Mouse (Mus musculus): ENCODE measurements around the gene R3hcc1l. TPM values are rescaled to one million over a fixed set of nuclear protein-coding genes. Genes with fewer than 3 reads are reported as not detected.

Gene R3hcc1l
- polyA plus RNA-seq, 1 experiment from 2014 or later, result 16.3 TPM

DNA sequence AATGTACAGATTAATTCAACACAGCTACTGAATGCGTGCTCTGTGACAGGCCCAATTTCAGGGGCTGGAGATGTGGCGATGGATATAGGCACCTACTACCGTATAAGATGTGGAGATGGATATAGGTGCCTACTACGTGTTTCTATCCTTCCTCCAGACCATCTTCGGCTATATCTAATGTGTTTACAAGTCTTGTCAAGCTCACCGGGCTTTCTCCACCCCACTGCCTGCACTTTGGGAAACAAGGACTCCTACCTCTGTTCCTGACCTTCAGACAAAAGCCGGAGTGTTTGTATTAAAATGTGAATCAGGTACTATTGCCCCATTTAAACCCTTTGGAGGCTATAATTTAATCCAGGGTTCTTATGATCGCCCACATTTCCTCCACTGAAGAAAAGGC lies 2.4 kb upstream of the R3hcc1l start:
- Histone ChIP-seq H3K27me3 (no peaks in the 10 kb centered on the region), H3K4me2 (replicated peaks) (no peak overlapping the region), H3K4me1 (peaks cover 9% of the 10 kb centered on the region), H3K27ac (replicated peaks) (no peak overlapping the region), H3K36me3 (no peaks in the 10 kb centered on the region), H3K9ac (replicated peaks) (no peak overlapping the region), H3K9me3 (no peaks in the 10 kb centered on the region), H3K4me3 (no peak overlapping the region)
- ATAC-seq (replicated peaks), result no peak
- 89% methylated on average over 8 of the region's 8 CpGs for WGBS

DNA sequence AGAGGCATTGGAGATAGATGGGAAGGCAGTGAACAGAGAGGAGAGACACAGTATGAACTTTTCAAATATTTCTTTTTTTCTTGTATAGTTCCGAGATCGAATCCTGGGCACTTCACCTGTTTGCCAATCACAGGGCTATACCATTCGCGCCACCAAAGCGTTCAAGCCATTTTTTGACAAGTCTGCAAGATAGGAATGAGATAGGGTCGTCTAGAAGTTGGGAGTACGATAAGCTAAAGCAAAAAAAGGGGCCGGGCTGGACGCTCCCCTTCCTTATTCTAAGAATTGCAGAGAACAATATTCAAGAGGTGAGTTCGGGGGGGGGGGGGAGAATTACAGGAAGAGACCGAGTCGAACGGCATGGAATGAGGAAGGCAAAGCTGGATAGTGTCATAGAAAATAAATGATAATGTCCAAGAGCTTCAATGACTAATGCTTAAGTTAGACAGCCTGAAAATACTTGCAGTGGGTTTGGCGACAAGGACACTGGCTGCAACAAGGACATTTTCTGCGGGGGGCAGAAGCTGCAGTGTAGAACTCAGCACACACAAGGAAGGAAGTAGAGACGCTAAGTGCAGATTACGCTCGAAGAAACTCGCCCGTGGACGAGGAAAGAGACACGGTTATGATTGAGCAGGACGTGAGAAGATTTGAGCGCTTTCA lies 471 bp upstream of the R3hcc1l start:
- WGBS, result 26% methylated on average over 24 of the region's 24 CpGs

DNA sequence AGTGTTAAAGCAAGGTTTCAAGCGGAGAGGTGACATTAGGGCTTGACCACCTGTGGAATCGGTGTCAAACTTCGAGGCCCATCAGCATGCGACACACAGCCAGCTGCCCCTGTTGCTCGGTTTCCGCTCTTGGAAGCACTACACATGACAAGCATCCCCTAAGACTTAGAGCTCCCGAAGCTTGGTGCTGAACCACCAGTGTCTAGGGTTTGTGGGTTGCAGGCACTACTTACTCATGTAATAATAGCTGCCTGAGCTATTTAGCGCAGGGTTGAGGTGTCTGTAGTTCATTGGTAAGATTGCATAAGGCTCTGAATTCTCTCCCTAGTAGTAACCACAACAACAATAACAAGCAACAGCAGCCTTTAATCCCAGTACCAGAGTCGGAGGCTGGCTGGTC lies 1.2 kb downstream of the R3hcc1l start:
- H3K9ac ChIP-seq (replicated peaks), result peak overlapping the region; percentile 88; the same call in 1 of the 2 replicates

More for the DNA sequence above, 471 bp upstream of the R3hcc1l start:
- Histone ChIP-seq H3K9me3 (no peaks in the 10 kb centered on the region), H3K36me3 (no peaks in the 10 kb centered on the region), H3K4me2 (replicated peaks) (peak overlapping the region; percentile 63), H3K4me1 (peaks cover 11% of the 10 kb centered on the region), H3K27me3 (no peaks in the 10 kb centered on the region), H3K27ac (replicated peaks) (peak overlapping the region; percentile 74), H3K9ac (replicated peaks) (peak overlapping the region; percentile 88), H3K4me3 (peak overlapping the region; percentile 94)
- no peak; the same call in 1 of the 2 replicates for ATAC-seq (replicated peaks)

GRCm38 (mm10) chr19:42524703-42525102 lies 6.1 kb downstream of the R3hcc1l start:
- H3K27ac ChIP-seq (replicated peaks), result no peak overlapping the region
- H3K9ac ChIP-seq (replicated peaks), result no peak overlapping the region
- H3K9me3 ChIP-seq, result no peaks in the 10 kb centered on the region
- WGBS, result 95% methylated on average over 2 of the region's 2 CpGs
- H3K4me3 ChIP-seq, result no peak overlapping the region
- H3K27me3 ChIP-seq, result no peaks in the 10 kb centered on the region
- no peak overlapping the region for H3K4me2 ChIP-seq (replicated peaks)
- ATAC-seq (replicated peaks), result no peak
- peaks cover 6% of the 10 kb centered on the region for H3K4me1 ChIP-seq
- H3K36me3 ChIP-seq, result no peaks in the 10 kb centered on the region

More for the DNA sequence above, 1.2 kb downstream of the R3hcc1l start:
- WGBS, result 57% methylated on average over 9 of the region's 9 CpGs
- H3K4me2 ChIP-seq (replicated peaks), result peak overlapping the region; percentile 63
- H3K9me3 ChIP-seq, result no peaks in the 10 kb centered on the region
- peaks cover 11% of the 10 kb centered on the region for H3K4me1 ChIP-seq
- no peak for ATAC-seq (replicated peaks)
- H3K36me3 ChIP-seq, result no peaks in the 10 kb centered on the region
- peak overlapping the region; percentile 94 for H3K4me3 ChIP-seq
- no peak overlapping the region for H3K27ac ChIP-seq (replicated peaks)
- no peaks in the 10 kb centered on the region for H3K27me3 ChIP-seq

DNA sequence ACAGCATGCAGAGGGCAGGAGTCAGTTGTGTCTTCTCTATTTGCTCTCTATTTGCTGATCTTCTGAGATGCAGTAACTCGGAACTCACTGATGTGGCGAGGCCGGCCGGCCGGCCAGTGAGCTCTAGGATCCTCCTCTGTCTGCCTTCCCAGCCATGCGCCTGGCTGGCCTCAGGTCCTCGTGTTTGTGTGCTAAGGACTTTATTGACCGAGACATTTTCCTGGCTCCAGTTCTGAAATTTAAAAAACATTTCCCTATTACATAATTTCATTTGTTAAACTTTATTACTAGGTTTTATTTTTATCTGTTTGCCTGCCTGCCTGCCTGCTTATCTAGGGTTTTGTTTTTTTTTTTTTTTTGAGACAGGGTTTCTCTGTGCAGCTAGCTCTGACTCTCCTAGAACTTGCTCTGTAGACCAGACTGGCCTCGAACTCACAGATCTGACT lies 11.5 kb downstream of the R3hcc1l start:
- Histone ChIP-seq H3K4me1 (no peaks in the 10 kb centered on the region), H3K36me3 (no peaks in the 10 kb centered on the region), H3K9me3 (no peaks in the 10 kb centered on the region), H3K9ac (replicated peaks) (no peak overlapping the region), H3K27ac (replicated peaks) (no peak overlapping the region), H3K4me3 (no peak overlapping the region), H3K4me2 (replicated peaks) (no peak overlapping the region), H3K27me3 (no peaks in the 10 kb centered on the region)
- 83% methylated on average over 9 of the region's 9 CpGs for WGBS
- ATAC-seq (replicated peaks), result no peak

GRCm38 (mm10) chr19:42534427-42534826 lies 15.9 kb downstream of the R3hcc1l start:
- Histone ChIP-seq H3K4me2 (replicated peaks) (no peak overlapping the region), H3K36me3 (no peaks in the 10 kb centered on the region), H3K27ac (replicated peaks) (no peak overlapping the region), H3K9ac (replicated peaks) (no peak overlapping the region), H3K4me3 (no peak overlapping the region), H3K9me3 (no peaks in the 10 kb centered on the region), H3K4me1 (no peaks in the 10 kb centered on the region), H3K27me3 (no peaks in the 10 kb centered on the region)
- no peak for ATAC-seq (replicated peaks)
- WGBS, result 92% methylated on average over 3 of the region's 3 CpGs

- 98% methylated on average over 1 of the region's 1 CpGs for WGBS
Measured at GRCm38 (mm10) chr19:42537600-42537999, 19.0 kb downstream of the R3hcc1l start.

DNA sequence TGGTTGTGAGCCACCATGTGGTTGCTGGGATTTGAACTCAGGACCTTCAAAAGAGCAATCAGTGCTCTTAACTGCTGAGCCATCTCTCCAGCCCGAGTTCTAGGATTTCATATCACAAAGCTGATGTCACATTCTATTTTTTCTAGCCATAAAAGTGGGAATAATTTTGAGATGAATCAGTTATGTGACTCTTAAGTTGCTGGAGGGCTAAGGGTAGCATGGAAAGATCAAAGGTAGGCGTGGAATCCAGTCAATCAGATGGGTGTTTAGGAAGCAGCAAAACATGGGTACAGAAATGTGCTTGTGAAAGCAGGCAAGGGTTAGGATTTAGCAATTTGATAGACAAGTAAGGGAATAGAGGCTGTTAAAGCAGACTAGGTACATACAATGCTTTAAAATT lies 20.4 kb downstream of the R3hcc1l start:
- Histone ChIP-seq H3K36me3 (no peaks in the 10 kb centered on the region), H3K9ac (replicated peaks) (no peak overlapping the region), H3K4me3 (no peak overlapping the region)

More at GRCm38 (mm10) chr19:42537600-42537999, 19.0 kb downstream of the R3hcc1l start:
- Histone ChIP-seq H3K4me1 (no peaks in the 10 kb centered on the region), H3K9ac (replicated peaks) (no peak overlapping the region), H3K27me3 (no peaks in the 10 kb centered on the region), H3K9me3 (no peaks in the 10 kb centered on the region), H3K27ac (replicated peaks) (no peak overlapping the region), H3K4me2 (replicated peaks) (no peak overlapping the region), H3K36me3 (no peaks in the 10 kb centered on the region), H3K4me3 (no peak overlapping the region)
- ATAC-seq (replicated peaks), result no peak

DNA sequence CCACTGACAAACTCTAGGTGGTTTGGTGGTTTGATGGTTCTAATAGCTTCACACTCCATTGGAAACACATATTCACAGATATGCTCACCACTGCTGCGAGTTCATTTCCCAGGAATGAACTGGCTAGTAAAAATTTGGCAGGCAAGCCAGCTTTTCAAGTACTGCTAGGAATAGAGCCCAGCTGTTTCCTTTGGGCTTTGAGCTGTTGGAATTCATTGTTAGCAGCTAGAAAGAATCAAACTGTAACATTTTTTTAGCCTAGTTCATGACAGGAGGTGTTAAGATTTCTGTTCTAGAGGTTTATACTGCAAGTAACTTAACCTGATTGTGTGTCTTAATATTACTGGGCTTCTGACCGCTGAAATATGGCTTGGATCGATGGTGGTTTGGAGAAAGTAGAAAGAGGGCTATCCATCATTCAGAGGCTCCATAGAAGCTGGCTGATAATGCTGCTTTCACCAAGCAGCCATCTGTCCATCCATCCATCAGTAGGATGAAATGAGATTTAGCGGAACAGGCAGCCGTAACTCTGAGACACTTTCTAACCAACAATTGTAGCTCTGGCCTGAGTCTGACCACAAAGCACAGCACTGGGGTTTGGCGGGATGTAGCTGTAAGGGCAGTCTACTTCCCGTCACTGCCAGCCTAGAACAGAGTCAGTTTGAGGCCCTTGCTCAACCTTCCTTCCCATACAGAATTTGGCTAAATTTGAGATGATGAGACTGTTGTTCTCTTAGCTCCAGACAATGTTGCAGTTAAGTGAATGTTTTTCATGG lies 21.0 kb downstream of the R3hcc1l start:
- Histone ChIP-seq H3K36me3 (no peaks in the 10 kb centered on the region), H3K9me3 (no peaks in the 10 kb centered on the region), H3K27me3 (no peaks in the 10 kb centered on the region), H3K27ac (replicated peaks) (no peak overlapping the region), H3K4me3 (no peak overlapping the region), H3K4me2 (replicated peaks) (no peak overlapping the region), H3K9ac (replicated peaks) (no peak overlapping the region), H3K4me1 (no peaks in the 10 kb centered on the region)
- ATAC-seq (replicated peaks), result no peak
- WGBS, result 78% methylated on average over 7 of the region's 7 CpGs

More for the DNA sequence above, 20.4 kb downstream of the R3hcc1l start:
- Histone ChIP-seq H3K9me3 (no peaks in the 10 kb centered on the region), H3K4me1 (no peaks in the 10 kb centered on the region), H3K27ac (replicated peaks) (no peak overlapping the region), H3K27me3 (no peaks in the 10 kb centered on the region), H3K4me2 (replicated peaks) (no peak overlapping the region)
- 88% methylated on average over 2 of the region's 2 CpGs for WGBS
- no peak for ATAC-seq (replicated peaks)

GRCm38 (mm10) chr19:42540649-42541048 lies 22.1 kb downstream of the R3hcc1l start:
- no peak overlapping the region for H3K4me2 ChIP-seq (replicated peaks)
- H3K9ac ChIP-seq (replicated peaks), result no peak overlapping the region
- no peak overlapping the region for H3K27ac ChIP-seq (replicated peaks)
- no peaks in the 10 kb centered on the region for H3K9me3 ChIP-seq
- no peaks in the 10 kb centered on the region for H3K36me3 ChIP-seq
- no peak overlapping the region for H3K4me3 ChIP-seq
- no peak for ATAC-seq (replicated peaks)
- 76% methylated on average over 3 of the region's 3 CpGs for WGBS
- no peaks in the 10 kb centered on the region for H3K4me1 ChIP-seq
- no peaks in the 10 kb centered on the region for H3K27me3 ChIP-seq

- Histone ChIP-seq H3K9me3 (no peaks in the 10 kb centered on the region), H3K4me2 (replicated peaks) (no peak overlapping the region), H3K36me3 (0 out of 2 replicates have a peak, but pooled peaks cover 6% of the 10 kb centered on the region), H3K9ac (replicated peaks) (no peak overlapping the region), H3K27ac (replicated peaks) (no peak overlapping the region), H3K4me3 (no peak overlapping the region), H3K4me1 (no peaks in the 10 kb centered on the region), H3K27me3 (no peaks in the 10 kb centered on the region)
- 90% methylated on average over 3 of the region's 3 CpGs for WGBS
- no peak for ATAC-seq (replicated peaks)
Measured at GRCm38 (mm10) chr19:42558701-42559100, 40.1 kb downstream of the R3hcc1l start.

GRCm38 (mm10) chr19:42561991-42562390 lies 43.4 kb downstream of the R3hcc1l start:
- H3K4me3 ChIP-seq, result no peak overlapping the region
- no peaks in the 10 kb centered on the region for H3K27me3 ChIP-seq
- 84% methylated on average over 1 of the region's 1 CpGs for WGBS
- H3K27ac ChIP-seq (replicated peaks), result no peak overlapping the region
- no peak for ATAC-seq (replicated peaks)
- H3K4me1 ChIP-seq, result no peaks in the 10 kb centered on the region
- no peaks in the 10 kb centered on the region for H3K9me3 ChIP-seq
- H3K4me2 ChIP-seq (replicated peaks), result no peak overlapping the region
- H3K36me3 ChIP-seq, result 0 out of 2 replicates have a peak, but pooled peaks cover 6% of the 10 kb centered on the region
- H3K9ac ChIP-seq (replicated peaks), result no peak overlapping the region
